Mouse (Mus musculus): ENCODE results near the gene Gm20517. TPM values are rescaled to one million over a fixed set of nuclear protein-coding genes. Genes with fewer than 3 reads are reported as not detected.

Gene Gm20517
- total RNA-seq, 2 experiments from 2014 or later: 4.4 to 5.5 TPM

DNA sequence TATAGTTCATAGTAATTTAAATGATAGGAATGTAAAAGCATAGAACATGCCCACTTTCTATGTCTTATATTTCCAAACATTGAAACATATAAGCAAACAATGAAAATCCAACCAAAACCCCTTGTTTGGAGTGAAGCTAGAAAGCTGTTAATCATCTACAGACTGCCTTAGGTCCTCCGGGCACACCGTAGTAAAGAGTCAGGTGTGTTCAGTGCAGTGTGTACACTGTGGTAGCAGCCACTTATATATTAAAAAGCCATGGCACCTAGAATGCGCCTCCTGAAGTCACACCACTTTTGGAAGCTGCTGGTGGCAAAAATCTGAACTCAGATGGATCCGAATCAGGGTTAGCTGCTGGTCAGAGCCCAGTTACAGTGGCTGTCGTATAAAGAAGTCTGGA lies 66.8 kb downstream of the Gm20517 start:
- TF ChIP-seq CTCF (conservative IDR thresholded peaks at IDR 0.05): no peak
- Histone ChIP-seq H3K27ac (no peak overlapping the region), H3K4me3 (no peak overlapping the region)
- no peak for DNase-seq (ENCODE audit: low spot score in 2 of 2)

DNA sequence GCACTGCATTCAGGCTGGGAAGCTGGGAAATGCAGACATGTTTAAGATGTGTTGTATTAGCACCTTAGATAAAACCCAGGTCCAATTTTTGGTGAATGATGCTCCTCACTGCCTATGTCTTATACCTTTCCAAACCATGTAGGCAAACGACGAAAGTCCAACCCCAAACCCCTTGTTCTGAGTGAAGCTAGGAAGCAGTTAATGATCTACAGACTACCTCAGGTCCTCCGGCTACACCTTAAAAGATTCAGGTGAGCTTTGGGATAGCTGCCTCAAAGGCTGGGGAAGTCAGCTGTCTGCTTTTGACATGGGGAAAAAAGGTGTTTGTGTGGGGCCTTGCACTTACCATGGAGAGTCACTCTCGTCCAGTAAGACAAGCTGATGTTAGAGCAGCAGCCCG lies 67.3 kb downstream of the Gm20517 start:
- Histone ChIP-seq H3K27ac (no peak overlapping the region), H3K4me3 (no peak overlapping the region)
- TF ChIP-seq CTCF (conservative IDR thresholded peaks at IDR 0.05): no peak

DNA sequence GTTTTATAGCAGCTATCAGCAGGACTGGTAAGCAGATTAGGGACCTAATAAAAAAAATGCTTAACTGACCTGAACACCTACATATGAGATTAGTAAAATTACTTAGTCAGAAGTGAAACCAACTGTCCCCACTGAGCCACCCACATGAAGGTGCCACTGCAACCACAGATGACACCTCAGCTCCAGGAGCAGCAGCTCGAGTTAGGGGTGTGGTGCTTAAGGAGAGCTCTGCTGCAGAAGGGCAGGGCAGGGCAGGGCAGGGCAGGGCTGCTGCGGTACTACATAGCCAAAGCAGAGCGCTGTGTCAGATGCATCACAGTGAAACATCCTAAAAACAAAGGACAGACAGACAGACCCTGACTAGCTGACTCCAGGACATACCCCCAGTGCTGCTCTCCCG lies 71.4 kb downstream of the Gm20517 start:
- Histone ChIP-seq H3K27ac (no peak overlapping the region), H3K4me3 (no peak overlapping the region)
- TF ChIP-seq CTCF (conservative IDR thresholded peaks at IDR 0.05): no peak
- no peak for DNase-seq (ENCODE audit: low spot score in 2 of 2)

More for the DNA sequence above, 67.3 kb downstream of the Gm20517 start:
- DNase-seq (ENCODE audit: low spot score in 2 of 2): no peak

DNA sequence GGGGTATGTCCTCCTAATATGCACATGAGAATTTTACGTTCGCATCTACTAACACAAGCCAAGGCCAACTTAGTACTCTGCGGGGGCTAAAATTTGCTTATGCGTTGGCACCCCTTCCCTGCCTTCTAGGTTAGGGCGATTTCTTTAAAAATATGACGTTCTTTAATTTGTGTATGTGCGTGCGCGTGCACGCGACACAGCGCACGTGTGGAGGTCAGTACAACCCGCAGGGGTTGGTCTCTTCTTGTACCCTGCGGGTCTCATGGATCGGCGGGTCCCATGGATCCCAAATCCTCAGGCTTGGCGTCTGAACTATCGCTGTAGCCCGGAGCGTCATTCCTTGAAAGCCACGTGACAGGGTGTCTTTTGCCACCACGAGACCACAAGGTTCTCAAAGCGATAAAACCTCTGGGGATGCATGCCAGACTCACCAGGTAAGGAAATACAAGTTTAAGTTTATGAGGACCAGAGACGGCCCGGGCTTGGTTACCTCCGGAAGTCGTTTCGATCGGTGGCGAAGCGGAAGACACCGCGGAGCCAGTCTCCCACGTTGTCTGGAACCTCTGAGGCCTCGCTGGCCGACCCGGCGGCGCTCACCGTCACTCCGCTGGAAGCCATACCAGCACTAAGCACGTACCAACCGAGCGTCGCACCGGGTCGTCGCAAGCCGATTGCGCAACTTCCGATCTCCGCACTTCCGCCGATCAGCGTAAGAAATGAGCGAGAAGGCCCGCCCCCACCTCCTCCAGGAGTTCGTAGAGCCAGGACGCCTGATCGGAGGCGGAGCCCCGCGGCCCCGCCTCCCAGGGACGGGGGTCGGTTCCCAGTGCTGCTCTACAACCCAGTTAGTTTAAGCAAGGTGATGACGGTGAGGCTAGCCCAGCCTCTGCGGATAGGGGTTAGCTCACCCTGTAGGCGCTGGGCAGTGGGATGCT lies 76.3 kb downstream of the Gm20517 start:
- H3K4me3 ChIP-seq: peak overlapping the region; percentile 89
- H3K27ac ChIP-seq: peak overlapping the region; percentile 93
- DNase-seq (ENCODE audit: low spot score in 2 of 2): peak; percentile 95 to 97
- no peak for TF ChIP-seq CTCF (conservative IDR thresholded peaks at IDR 0.05)

DNA sequence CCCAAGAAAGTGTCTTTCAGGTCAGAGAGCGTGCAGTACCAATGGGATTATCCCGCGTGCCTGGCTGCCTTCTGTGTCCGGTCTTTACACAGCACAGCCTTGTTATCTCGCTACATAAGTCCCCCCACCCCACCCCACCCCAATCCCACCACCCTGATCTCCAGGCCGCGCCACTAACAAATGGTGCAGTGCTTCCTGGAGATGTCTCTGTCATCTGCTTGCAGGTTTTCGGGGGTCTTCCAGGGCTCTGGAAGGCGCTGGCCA lies 76.9 kb downstream of the Gm20517 start, which contains the start of gene Tomm6:
Tomm6 (minus strand) TSS at position 43 of the 264 bp plus-strand sequence.
- Histone ChIP-seq H3K27ac (peak within 1 kb of the TSS; percentile 93), H3K4me3 (peak within 1 kb of the TSS; percentile 89)
- TF ChIP-seq CTCF (conservative IDR thresholded peaks at IDR 0.05): no peak
- no peak for DNase-seq (ENCODE audit: low spot score in 2 of 2)

DNA sequence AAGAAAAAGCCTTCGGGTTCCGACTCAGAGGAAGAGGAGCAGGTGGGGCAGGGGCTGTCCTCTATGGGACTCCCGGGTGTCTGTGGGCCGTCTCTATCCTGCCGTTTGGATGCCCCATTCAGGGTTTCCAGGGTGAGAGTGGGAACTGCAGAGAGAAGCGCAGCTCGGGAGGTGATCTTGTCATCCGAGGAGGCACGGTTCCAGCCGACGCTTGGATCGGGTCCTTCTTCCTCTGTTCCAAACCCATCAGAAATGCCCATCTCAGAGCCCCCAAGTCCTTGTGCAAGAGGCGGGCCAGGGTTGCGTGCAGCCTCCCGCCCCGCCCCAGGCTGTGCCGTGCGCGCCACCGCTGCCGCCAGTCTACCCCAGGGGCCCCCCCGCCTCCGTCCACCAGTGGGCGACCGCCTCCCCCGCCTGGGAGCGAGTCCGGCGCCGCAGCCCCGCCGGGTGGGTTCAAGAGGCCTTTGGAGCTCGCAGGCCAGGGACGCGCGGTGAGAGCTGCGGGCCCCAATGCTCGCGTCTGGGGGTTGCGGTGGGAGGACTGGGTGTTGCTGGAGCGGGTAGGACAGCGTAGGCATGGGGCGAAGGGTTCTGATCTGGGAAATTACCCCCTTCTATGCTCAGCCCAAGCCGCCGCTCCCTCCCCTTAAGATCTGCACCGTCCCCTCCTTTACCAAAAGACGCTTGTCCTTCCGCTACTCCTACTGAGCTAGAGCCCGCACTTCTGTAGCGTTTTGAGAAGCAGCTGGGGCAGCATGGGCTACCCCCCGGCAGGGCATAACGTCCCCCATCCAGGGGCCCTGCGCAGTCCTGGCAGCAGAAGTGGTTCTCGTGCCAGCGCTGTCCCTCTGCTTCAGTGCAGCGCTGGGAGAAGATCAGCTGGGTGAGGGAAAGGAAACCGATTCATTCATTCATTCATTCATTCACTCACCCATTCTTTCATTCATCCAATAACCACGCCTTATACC lies 77.5 kb downstream of the Gm20517 start, which contains the start of gene Frs3:
Frs3 (plus strand) TSS at position 423 of the 968 bp plus-strand sequence.
- Histone ChIP-seq H3K4me3 (peak within 1 kb of the TSS; percentile 89), H3K27ac (peak within 1 kb of the TSS; percentile 93)
- TF ChIP-seq CTCF (conservative IDR thresholded peaks at IDR 0.05): peak; percentile 49
- peak; percentile 73 to 80 for DNase-seq (ENCODE audit: low spot score in 2 of 2)

DNA sequence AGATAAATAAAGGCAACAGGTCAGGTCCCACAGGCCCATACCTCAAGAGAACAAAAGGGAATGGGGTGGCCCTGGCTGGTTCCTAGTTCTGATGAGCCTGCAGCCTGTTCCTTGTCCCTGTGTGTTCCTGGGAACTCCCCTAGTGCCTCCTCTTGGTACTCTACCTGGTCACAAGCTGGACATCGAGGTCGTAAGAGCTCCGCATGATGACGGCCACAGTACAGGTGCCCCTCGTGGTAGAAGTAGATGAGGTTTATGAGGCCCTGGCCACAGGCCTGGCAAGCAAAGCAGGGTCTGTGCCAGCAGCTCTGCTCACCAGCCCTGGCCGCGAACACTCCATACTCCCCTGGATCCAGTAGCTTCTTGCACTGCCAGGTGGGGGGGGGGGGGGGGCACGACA lies 78.5 kb downstream of the Gm20517 start:
- no peak for TF ChIP-seq CTCF (conservative IDR thresholded peaks at IDR 0.05)
- DNase-seq (ENCODE audit: low spot score in 2 of 2): no peak
- peak overlapping the region; percentile 89 for H3K4me3 ChIP-seq
- no peak overlapping the region for H3K27ac ChIP-seq

DNA sequence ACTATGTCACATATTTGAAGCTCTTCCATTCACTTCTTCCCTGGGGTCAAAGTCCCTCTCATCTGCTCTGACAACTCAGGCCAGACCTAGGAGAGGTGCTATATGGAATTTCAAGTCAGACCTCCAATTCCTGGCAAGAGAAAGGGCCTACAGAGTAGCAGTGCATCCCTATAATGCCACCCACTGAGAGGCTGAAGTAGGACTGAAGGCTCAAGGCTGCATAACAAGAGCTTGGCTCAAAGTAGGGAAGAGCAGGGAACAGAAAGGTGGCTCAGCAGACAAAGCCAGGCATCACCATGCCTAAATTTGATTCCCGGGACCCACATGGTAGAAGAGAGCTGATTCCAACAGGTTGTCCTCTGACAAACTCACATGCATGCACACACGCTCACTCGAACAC lies 80.3 kb downstream of the Gm20517 start:
- TF ChIP-seq CTCF (conservative IDR thresholded peaks at IDR 0.05): no peak
- Histone ChIP-seq H3K4me3 (no peak overlapping the region), H3K27ac (no peak overlapping the region)
- no peak for DNase-seq (ENCODE audit: low spot score in 2 of 2)

DNA sequence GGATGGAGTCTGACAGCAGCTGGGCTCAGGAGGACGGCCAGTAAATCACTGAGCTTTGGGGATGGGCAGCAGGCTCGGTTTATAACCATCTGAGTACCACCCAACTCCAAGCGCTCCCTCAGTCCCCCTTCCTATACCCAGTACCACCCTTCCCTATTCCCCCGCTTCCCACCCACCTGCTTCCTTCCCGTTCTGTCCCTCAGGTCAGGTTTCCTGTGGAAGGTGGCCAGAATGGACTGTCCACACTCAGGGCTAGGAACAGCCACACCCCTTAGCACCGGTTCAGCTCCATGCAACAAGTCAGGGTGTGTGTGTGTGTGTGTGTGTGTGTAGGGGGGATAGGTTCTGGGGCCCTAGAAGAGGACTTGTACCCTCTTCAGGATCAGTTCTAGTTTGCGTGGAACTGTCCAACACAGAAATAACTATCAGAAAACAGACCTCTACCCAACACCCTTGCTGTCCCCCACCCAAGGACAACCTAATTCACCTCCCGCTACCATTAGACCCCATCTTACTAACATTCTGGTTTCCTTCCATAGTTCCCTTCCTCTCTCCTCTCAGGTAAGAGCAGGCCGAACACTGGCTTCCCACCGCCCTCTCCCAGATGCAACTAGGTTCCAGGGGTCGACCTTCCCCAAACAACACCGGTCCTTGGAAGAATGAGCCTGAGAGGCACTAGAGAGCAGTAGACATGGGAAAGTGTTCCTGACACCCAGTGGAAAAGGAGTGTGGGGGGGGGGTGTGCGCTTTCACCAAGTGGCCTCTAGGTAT lies 82.5 kb downstream of the Gm20517 start:
- no peak for DNase-seq (ENCODE audit: low spot score in 2 of 2)
- H3K4me3 ChIP-seq: peak overlapping the region; percentile 78
- TF ChIP-seq CTCF (conservative IDR thresholded peaks at IDR 0.05): no peak
- peak overlapping the region; percentile 89; the same call in 1 of the 2 replicates for H3K27ac ChIP-seq

DNA sequence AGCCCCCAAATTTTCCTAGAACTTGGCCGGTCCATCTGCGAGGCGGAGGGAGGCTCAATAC lies 82.9 kb downstream of the Gm20517 start, which contains the start of gene Gm21981:
Gm21981 (minus strand) TSS at position 14 of the 61 bp plus-strand sequence.
- DNase-seq (ENCODE audit: low spot score in 2 of 2): no peak
- Histone ChIP-seq H3K27ac (peak within 1 kb of the TSS; percentile 89), H3K4me3 (peak within 1 kb of the TSS; percentile 78)
- TF ChIP-seq CTCF (conservative IDR thresholded peaks at IDR 0.05): no peak

DNA sequence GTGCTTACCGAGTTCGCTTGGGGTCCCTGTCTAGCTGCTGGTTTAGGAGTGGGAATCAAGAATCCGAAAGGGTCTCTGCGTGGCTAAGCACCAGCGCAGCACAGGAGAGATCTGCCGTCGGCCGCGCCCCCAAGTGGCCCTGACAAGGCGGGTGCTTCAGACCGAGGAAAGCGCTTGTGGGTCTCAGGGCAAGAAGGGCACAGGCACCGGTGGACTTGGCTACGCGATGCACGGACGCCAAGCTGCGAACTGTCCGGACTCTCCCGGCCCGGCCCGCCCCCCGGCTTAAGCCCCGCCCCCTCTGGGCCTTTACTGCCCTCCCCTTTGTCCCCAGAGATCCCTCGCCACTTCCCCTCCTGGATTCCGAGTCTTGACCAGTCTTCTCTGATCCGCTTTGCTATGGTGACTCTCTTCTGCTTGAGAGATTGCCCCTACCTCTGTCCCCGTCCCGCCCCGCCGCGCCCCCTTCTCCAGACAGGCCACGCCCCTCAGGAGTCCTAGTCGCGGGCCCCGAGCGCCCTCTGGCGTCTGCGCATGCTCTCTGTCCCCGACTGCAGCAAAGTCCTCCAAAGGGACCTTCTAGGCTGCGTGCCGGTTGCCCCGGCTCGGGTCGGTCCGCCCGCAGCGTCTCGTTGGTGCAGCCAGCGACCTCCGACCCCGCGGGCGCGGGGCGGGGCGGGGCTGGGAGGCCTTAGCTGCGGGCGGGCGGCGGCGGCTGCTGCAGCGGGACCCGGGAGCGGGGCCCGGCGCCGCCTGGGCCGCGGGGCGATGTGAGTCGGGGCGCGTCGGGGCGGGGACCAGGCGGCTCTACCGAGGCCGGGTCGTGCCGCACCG lies 83.3 kb downstream of the Gm20517 start, which contains the start of gene Prickle4:
Prickle4 (minus strand) TSS at position 234 of the 834 bp plus-strand sequence.
- H3K27ac ChIP-seq: peak within 1 kb of the TSS; percentile 89
- peak within 1 kb of the TSS; percentile 78 for H3K4me3 ChIP-seq
- TF ChIP-seq CTCF (conservative IDR thresholded peaks at IDR 0.05): peak; percentile 79
- peak; percentile 97 to 99 for DNase-seq (ENCODE audit: low spot score in 2 of 2)

DNA sequence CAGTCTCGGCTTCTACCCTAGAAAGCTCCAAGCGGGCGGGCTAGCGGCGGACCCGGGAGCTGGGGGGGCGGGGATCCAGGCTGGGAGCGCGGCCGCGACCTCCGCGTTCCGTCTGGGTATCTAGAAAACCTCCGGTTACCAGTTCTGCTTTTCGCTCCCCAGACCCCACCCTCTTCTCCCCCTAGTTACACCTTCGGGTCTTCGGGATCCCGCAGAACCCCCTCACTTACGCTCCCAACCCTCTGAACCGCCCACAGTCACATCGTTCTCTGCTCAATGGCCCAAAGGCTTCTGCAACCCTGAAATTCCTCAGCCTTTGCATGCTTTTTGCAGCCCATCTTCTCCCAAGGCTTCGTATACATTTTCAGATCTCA lies 83.9 kb downstream of the Gm20517 start:
- DNase-seq (ENCODE audit: low spot score in 2 of 2): no peak
- H3K27ac ChIP-seq: peak overlapping the region; percentile 89
- peak overlapping the region; percentile 78 for H3K4me3 ChIP-seq
- no peak for TF ChIP-seq CTCF (conservative IDR thresholded peaks at IDR 0.05)
